Mouse (Mus musculus) hindbrain, postnatal 0 days (tissue): Measurements from ENCODE around the gene Arid4a. TPM values are rescaled to one million over a fixed set of nuclear protein-coding genes. Genes with fewer than 3 reads are reported as not detected.

Source experiments
- ATAC-seq: fragments of 200-750 bp; cut with Nextera tagmentation; 2 replicates; pipeline ENCODE4 v1.8.0; 2017; ENCODE audit warnings: mild to moderate bottlenecking, moderate TSS enrichment, moderate library complexity
- DNase-seq: peaks from one replicate; pipeline ENCODE4 v3.0.0-alpha.2; 2015; ENCODE audit warnings: low spot score
- H3K27ac ChIP-seq: fragments of 300-500 bp; sonication (generic); 2 replicates; pipeline ENCODE4 v1.5.1; 2014; ENCODE audit warnings: mild to moderate bottlenecking
- H3K27me3 ChIP-seq: fragments of 300-500 bp; sonication (generic); 2 replicates; pipeline ENCODE4 v1.6.1; 2014; ENCODE audit warnings: low read length, mixed read lengths; ENCODE audit not compliant: insufficient read depth
- H3K36me3 ChIP-seq: fragments of 300-500 bp; sonication (generic); 2 replicates; pipeline ENCODE4 v1.6.1; 2014; ENCODE audit warnings: low read length, mixed read lengths; ENCODE audit not compliant: insufficient read depth
- H3K4me1 ChIP-seq: fragments of 300-500 bp; sonication (generic); 2 replicates; pipeline ENCODE4 v1.6.1; 2014; ENCODE audit warnings: antibody characterized with exemption, low read length, mixed read lengths; ENCODE audit not compliant: insufficient read depth
- H3K4me2 ChIP-seq: fragments of 300-500 bp; sonication (generic); 2 replicates; pipeline ENCODE4 v1.6.1; 2014; ENCODE audit warnings: low read depth, mild to moderate bottlenecking, low read length, moderate library complexity, mixed read lengths
- H3K4me3 ChIP-seq: fragments of 300-500 bp; sonication (generic); 2 replicates; pipeline ENCODE4 v1.5.1; 2014; ENCODE audit warnings: low read length
- H3K9ac ChIP-seq: fragments of 300-500 bp; sonication (generic); replicated peaks from 2 replicates; pipeline ENCODE4 v1.6.1; 2014; ENCODE audit warnings: mild to moderate bottlenecking, low read length, moderate library complexity, mixed read lengths
- H3K9me3 ChIP-seq: fragments of 300-500 bp; sonication (generic); 2 replicates; pipeline ENCODE4 v1.6.1; 2016; ENCODE audit warnings: low read length, mixed read lengths
- CTCF ChIP-seq: IDR thresholded peaks from 2 replicates; pipeline ENCODE4 v1.5.1; 2016; ENCODE audit warnings: antibody characterized with exemption, control low read depth, low read depth
- WGBS: fragments of 180-500 bp; shearing (Covaris S2); extraction: QIAGEN DNeasy Blood & Tissue Kit; methylation state at CpG from one replicate; pipeline ENCODE4 v1.1.7; 2014; 5-methylcytosine and 5-hydroxymethylcytosine counted together
- polyA plus RNA-seq: library from polyadenylated mRNA; unstranded; fragments of >200 nt; fragmentation: Nextera tagmentation; extraction: Ambion mirVana; gene quantifications from 2 replicates; pipeline ENCODE4 v1.2.1, GENCODE M21; 2015
- total RNA-seq: library from RNA; depleted of rRNA; stranded (reverse); fragments of >200 nt; gene quantifications from 2 replicates; pipeline ENCODE4 v1.2.3, GENCODE M21; 2014; rRNA removed

Gene Arid4a
- total and polyA plus RNA-seq, 2 experiments from 2014 or later = 7.1 to 32.7 TPM

- H3K9ac ChIP-seq = peak overlapping the region; percentile 88
- peak; percentile 95 for DNase-seq
- ATAC-seq = peak; percentile 87
- peak overlapping the region; percentile 98 for H3K4me3 ChIP-seq
- 0% methylated on average over 30 of the region's 30 CpGs for WGBS
- H3K27ac ChIP-seq = peak overlapping the region; percentile 86
- no peaks in the 10 kb centered on the region for H3K27me3 ChIP-seq
- H3K4me2 ChIP-seq = peak overlapping the region; percentile 83
- H3K9me3 ChIP-seq = no peaks in the 10 kb centered on the region
- TF ChIP-seq CTCF = no peak
- H3K36me3 ChIP-seq = peaks cover 12% of the 10 kb centered on the region; the same call in 1 of the 2 replicates
- 0 out of 2 replicates have a peak, but pooled peaks cover 7% of the 10 kb centered on the region for H3K4me1 ChIP-seq
Measured at GRCm38 (mm10) chr12:71136974-71137491, 121.2 kb downstream of the Arid4a start.

- Histone ChIP-seq H3K27ac (0 out of 2 replicates have a peak overlapping the region, but pooled peaks have one; percentile 86), H3K4me1 (0 out of 2 replicates have a peak, but pooled peaks cover 7% of the 10 kb centered on the region), H3K4me3 (peak overlapping the region; percentile 98), H3K9me3 (no peaks in the 10 kb centered on the region), H3K27me3 (no peaks in the 10 kb centered on the region), H3K4me2 (peak overlapping the region; percentile 83), H3K9ac (peak overlapping the region; percentile 88; the same call in 1 of the 2 replicates), H3K36me3 (peaks cover 14% of the 10 kb centered on the region; the same call in 1 of the 2 replicates)
- 8% methylated on average over 11 of the region's 11 CpGs for WGBS
- DNase-seq = no peak
- TF ChIP-seq CTCF = no peak
- no peak for ATAC-seq
Measured at GRCm38 (mm10) chr12:71137686-71138085, 121.9 kb downstream of the Arid4a start.

- TF ChIP-seq CTCF = 0 out of 2 replicates have a peak, but pooled peaks have one; percentile 21
- H3K9ac ChIP-seq = no peak overlapping the region
- ATAC-seq = no peak
- no peak overlapping the region for H3K4me2 ChIP-seq
- no peak for DNase-seq
- H3K36me3 ChIP-seq = peaks cover 24% of the 10 kb centered on the region; the same call in 1 of the 2 replicates
- H3K4me3 ChIP-seq = no peak overlapping the region
- no peaks in the 10 kb centered on the region for H3K9me3 ChIP-seq
- 0 out of 2 replicates have a peak, but pooled peaks cover 7% of the 10 kb centered on the region for H3K4me1 ChIP-seq
- WGBS = 79% methylated on average over 5 of the region's 5 CpGs
- no peak overlapping the region for H3K27ac ChIP-seq
- no peaks in the 10 kb centered on the region for H3K27me3 ChIP-seq
Measured at GRCm38 (mm10) chr12:71139258-71139828, 123.6 kb downstream of the Arid4a start.

GRCm38 (mm10) chr12:71141189-71141588 lies 125.4 kb downstream of the Arid4a start:
- no peak overlapping the region for H3K4me3 ChIP-seq
- H3K27ac ChIP-seq = no peak overlapping the region
- 0 out of 2 replicates have a peak, but pooled peaks cover 7% of the 10 kb centered on the region for H3K4me1 ChIP-seq
- no peak overlapping the region for H3K9ac ChIP-seq
- ATAC-seq (no peak), DNase-seq (no peak)
- H3K27me3 ChIP-seq = no peaks in the 10 kb centered on the region
- no peak overlapping the region for H3K4me2 ChIP-seq
- peaks cover 29% of the 10 kb centered on the region; the same call in 1 of the 2 replicates for H3K36me3 ChIP-seq
- H3K9me3 ChIP-seq = no peaks in the 10 kb centered on the region
- TF ChIP-seq CTCF = no peak

- no peak for ATAC-seq
Measured at GRCm38 (mm10) chr12:71147641-71148040, 131.9 kb downstream of the Arid4a start.

More at GRCm38 (mm10) chr12:71147641-71148040, 131.9 kb downstream of the Arid4a start:
- H3K27ac ChIP-seq = no peak overlapping the region
- H3K4me2 ChIP-seq = no peak overlapping the region
- H3K9me3 ChIP-seq = no peaks in the 10 kb centered on the region
- peak; percentile 73 for TF ChIP-seq CTCF
- 88% methylated on average over 3 of the region's 3 CpGs for WGBS
- no peak overlapping the region for H3K4me3 ChIP-seq
- H3K27me3 ChIP-seq = no peaks in the 10 kb centered on the region
- no peak overlapping the region for H3K9ac ChIP-seq
- DNase-seq = peak; percentile 66
- H3K4me1 ChIP-seq = no peaks in the 10 kb centered on the region
- peaks cover 52% of the 10 kb centered on the region for H3K36me3 ChIP-seq

Other genes starting within 250 kb of the Arid4a start
- 7.0 and 7.9 TPM in 2 replicates for gene Frmd6, start 190.5 kb upstream of the Arid4a start, total RNA-seq
- gene Frmd6, start 190.5 kb upstream of the Arid4a start, polyA plus RNA-seq = 5.8 and 6.5 TPM in 2 replicates
- gene Actr10, start 78.1 kb upstream of the Arid4a start, total RNA-seq = 111 and 123 TPM in 2 replicates
- 173 and 176 TPM in 2 replicates for gene Actr10, start 78.1 kb upstream of the Arid4a start, polyA plus RNA-seq
- 99.7 and 118 TPM in 2 replicates for gene Psma3, start 41.4 kb upstream of the Arid4a start, total RNA-seq
- 533 and 543 TPM in 2 replicates for gene Psma3, start 41.4 kb upstream of the Arid4a start, polyA plus RNA-seq
- not detected in 2 replicates for gene Tomm20l, start 95.4 kb downstream of the Arid4a start, total RNA-seq
- 0.29 TPM in 1 of 2 replicates, not detected in the other for gene Tomm20l, start 95.4 kb downstream of the Arid4a start, polyA plus RNA-seq
- gene Timm9, start 120.7 kb downstream of the Arid4a start, total RNA-seq = 46.2 and 58.0 TPM in 2 replicates
- 147 TPM in 2 replicates for gene Timm9, start 120.7 kb downstream of the Arid4a start, polyA plus RNA-seq
- 7.2 and 7.8 TPM in 2 replicates for gene 2700049A03Rik, start 120.9 kb downstream of the Arid4a start, total RNA-seq
- 7.4 and 7.5 TPM in 2 replicates for gene 2700049A03Rik, start 120.9 kb downstream of the Arid4a start, polyA plus RNA-seq